Mouse (Mus musculus) embryonic fibroblast, embryonic 13.5 days (primary cell): ENCODE results near the gene Slc38a3. TPM values are rescaled to one million over a fixed set of nuclear protein-coding genes. Genes with fewer than 3 reads are reported as not detected.

Source experiments
- H3K27ac ChIP-seq: 2 replicates; pipeline ENCODE4 v1.5.1; 2012; ENCODE audit warnings: low read length, control low read depth, inconsistent platforms; ENCODE audit not compliant: insufficient read depth
- H3K4me1 ChIP-seq: 2 replicates; pipeline ENCODE4 v1.6.1; 2011; ENCODE audit warnings: low read length; ENCODE audit not compliant: control insufficient read depth, insufficient read depth
- H3K4me3 ChIP-seq: 2 replicates; pipeline ENCODE4 v1.5.1; 2011; ENCODE audit warnings: mild to moderate bottlenecking, control low read depth, low read length; ENCODE audit not compliant: insufficient read depth
- CTCF ChIP-seq: IDR thresholded peaks from 2 replicates; pipeline ENCODE4 v1.5.1; 2011; ENCODE audit warnings: mild to moderate bottlenecking, control low read depth, low read length, moderate library complexity, borderline replicate concordance; ENCODE audit not compliant: insufficient read depth
- POLR2A ChIP-seq: IDR thresholded peaks from 2 replicates; pipeline ENCODE4 v1.6.1; 2011; ENCODE audit warnings: low read depth, mild to moderate bottlenecking, control low read depth, low read length, moderate library complexity
- polyA plus RNA-seq: library from polyadenylated mRNA; stranded (reverse); fragments of >200 nt; gene quantifications from 2 replicates; pipeline ENCODE4 v1.2.4, GENCODE M21; 2011; ENCODE audit warnings: low read depth; ENCODE audit not compliant: missing spikeins, insufficient read length

Gene Slc38a3
- polyA plus RNA-seq, 1 experiment: 1.1 TPM

DNA sequence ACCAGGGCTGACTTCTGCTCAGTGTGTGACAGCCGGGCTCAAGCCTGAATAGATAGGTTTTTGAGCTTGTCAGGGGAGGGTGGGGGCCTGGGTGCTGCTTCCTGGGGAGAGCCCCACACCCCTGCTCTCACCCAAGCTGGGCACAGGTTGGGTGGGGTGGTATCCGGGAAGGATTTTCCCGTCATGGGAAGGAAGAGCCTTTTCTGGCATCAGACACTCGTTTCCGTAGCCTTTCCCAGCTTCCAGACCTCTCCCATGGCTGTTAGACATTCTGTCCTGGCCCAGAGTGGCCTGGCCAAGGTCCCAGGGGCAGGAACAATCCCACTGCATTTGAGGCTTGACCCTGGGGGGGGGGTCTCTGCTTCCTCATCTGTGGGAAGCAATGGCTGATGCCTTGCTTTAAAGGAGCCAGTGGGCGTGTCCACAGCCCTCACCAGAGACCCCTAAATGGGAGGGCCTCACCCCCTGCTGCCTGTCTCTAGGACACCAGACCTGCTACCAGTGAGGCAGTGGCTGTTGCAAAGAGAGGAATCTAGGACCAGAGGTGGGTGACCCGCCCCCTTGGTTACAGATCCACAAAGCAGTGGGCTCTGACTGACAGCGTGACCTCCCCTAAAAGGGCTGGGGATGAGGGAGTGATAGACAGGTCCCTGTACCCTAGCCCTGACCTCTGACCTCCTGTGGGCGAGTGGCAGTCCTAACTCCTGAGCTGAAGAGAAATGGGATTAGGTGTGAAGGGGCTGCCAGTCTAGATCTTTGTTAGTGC, 27.7 kb upstream of the Slc38a3 start:
- TF ChIP-seq POLR2A (no peak), CTCF (no peak)
- H3K4me1 ChIP-seq: peaks cover 23% of the 10 kb centered on the region
- no peak overlapping the region for H3K27ac ChIP-seq
- H3K4me3 ChIP-seq: no peak overlapping the region

DNA sequence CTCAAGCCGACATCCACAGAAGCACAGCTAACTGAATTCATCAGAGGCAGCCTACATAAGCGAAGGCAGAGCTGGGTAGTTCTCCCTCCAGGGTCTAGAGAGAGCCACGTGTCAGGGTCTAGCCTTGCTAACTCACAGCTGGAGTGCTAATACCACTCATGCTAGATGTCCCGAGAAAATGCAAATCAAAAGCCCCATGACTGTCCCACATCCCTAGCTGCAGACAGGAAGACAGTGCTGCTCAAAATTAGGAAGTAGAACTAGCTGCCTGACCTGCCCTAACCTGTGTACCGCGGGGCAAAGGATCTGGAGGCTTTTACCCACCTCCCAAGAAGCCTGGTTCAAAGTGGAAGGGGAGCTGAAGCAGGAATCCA, 26.8 kb upstream of the Slc38a3 start:
- Histone ChIP-seq H3K4me1 (peaks cover 20% of the 10 kb centered on the region), H3K4me3 (no peak overlapping the region), H3K27ac (no peak overlapping the region)
- TF ChIP-seq POLR2A: no peak
- no peak for TF ChIP-seq CTCF

- Histone ChIP-seq H3K27ac (no peak overlapping the region), H3K4me3 (no peak overlapping the region), H3K4me1 (peaks cover 16% of the 10 kb centered on the region)
- no peak for TF ChIP-seq CTCF
Observed at GRCm38 (mm10) chr9:107695441-107696105, 26.2 kb upstream of the Slc38a3 start.

DNA sequence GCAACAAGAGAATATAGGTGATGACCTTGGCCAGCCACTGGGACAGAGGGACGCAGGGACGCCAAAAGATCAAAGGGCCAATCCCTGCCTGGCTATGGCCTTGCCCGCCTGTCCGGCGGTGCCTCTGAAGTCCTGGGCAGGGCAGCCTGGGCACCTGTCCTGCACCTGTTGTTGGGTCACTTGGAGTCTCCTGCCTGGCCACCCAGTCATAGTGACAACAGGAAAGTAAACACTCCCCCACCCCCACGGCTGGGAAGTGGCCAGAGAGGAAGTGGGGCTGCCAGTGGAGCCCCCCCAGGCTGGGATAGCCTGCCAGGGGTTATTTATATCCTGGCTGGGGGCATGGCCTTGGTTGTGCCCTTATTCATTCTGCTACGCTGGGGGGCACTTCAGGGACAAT, 25.3 kb upstream of the Slc38a3 start:
- Histone ChIP-seq H3K4me1 (peaks cover 11% of the 10 kb centered on the region), H3K27ac (no peak overlapping the region), H3K4me3 (no peak overlapping the region)
- TF ChIP-seq CTCF (no peak), POLR2A (no peak)

DNA sequence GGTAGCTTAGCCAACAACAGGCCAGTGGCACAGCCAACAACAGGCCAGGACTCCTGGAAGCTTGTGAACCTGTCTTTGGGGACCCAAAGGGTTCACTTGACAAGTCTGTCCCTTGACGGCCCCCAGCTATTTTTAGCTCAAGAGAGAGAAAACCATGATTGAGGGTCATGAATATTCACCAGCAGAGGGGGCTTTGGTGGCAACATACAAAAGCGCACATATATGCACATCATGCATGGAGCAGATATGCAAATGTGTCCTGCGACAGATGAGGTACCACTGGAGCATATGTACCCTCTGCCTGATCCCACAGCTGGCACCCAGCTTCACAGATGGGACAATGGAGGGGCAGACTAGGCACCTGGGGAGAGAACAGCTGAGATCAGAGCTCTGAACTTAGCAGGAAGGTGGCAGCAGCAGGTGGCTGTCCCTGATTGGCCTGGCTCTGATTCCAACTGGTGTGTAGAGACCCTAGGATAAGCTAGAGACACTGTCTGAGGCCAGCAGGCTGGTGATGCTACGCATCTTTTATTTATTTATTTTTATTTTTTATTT, 24.2 kb upstream of the Slc38a3 start:
- no peak for TF ChIP-seq CTCF
- no peak for TF ChIP-seq POLR2A
- Histone ChIP-seq H3K4me1 (no peaks in the 10 kb centered on the region; the same call in 1 of the 2 replicates), H3K27ac (no peak overlapping the region), H3K4me3 (no peak overlapping the region)

DNA sequence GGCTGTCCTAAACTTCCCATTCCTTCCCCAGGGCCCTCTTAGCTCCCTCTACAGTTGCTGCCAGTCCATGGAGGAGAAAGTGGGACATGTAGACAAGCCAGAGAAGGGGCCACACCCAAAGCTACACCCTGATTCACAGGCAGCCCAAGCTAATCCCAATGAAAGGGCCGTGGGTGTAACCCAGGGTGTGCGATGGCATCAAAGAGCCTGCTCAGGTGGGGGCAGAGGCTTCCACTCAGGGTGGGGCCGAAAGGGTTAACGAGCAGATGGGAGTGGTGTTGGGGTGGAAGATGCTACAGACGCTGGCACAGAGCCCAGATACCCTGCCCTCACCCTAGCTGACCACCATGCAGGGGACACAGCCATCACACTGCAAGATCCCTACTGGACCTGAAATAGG, 23.5 kb upstream of the Slc38a3 start:
- Histone ChIP-seq H3K27ac (no peak overlapping the region), H3K4me3 (no peak overlapping the region)
- TF ChIP-seq CTCF (no peak), POLR2A (no peak)

GRCm38 (mm10) chr9:107690391-107690790, 21.1 kb upstream of the Slc38a3 start:
- Histone ChIP-seq H3K4me1 (no peaks in the 10 kb centered on the region), H3K4me3 (no peak overlapping the region), H3K27ac (no peak overlapping the region)
- TF ChIP-seq CTCF: no peak
- TF ChIP-seq POLR2A: no peak

More for the DNA sequence above, 23.5 kb upstream of the Slc38a3 start:
- H3K4me1 ChIP-seq: no peaks in the 10 kb centered on the region

- Histone ChIP-seq H3K4me1 (no peaks in the 10 kb centered on the region), H3K4me3 (no peak overlapping the region), H3K27ac (no peak overlapping the region)
- TF ChIP-seq CTCF (no peak), POLR2A (no peak)
Observed at GRCm38 (mm10) chr9:107688939-107689338, 19.6 kb upstream of the Slc38a3 start.

GRCm38 (mm10) chr9:107688415-107688814, 19.1 kb upstream of the Slc38a3 start:
- Histone ChIP-seq H3K27ac (no peak overlapping the region), H3K4me3 (no peak overlapping the region), H3K4me1 (no peaks in the 10 kb centered on the region)
- TF ChIP-seq CTCF: no peak
- TF ChIP-seq POLR2A: no peak
